Comparison of ENCODE assay signal across 8 mouse cellular contexts in the genomic region with DNA sequence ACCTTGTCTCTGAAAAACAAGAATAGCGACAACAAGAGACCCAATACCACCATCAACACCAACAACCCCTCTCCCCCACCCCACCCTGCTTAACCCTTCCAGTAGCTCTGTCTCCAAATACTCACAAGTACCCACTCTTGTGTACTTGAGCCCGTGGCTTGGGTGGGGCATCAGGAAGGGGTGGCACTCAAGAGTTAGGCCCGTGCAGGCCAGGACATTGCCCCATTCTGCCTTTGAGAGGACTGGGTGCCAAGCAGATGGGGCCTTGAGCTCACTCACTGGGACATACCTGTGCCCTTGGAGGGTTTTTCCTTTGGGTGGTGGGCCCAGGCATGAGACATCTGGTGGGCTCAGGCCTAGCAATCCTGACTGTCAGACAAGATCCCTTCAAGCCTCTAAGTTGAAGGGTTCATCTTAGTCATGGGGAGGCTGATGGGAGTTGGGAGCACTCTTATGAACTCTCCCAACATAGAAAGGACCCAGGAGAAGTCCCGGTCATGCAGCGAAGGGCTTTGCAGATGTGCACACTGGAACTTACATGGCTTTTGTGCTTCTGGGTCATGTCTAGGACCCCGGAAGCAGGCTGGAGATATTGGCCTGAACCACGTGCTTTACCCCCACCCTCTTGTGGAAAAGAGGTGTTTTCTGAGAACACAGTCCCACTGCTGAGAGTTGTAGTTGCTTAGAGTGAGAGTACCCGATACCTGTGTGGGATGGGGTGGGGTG. TPM values are rescaled to one million over a fixed set of nuclear protein-coding genes. Genes with fewer than 3 reads are reported as not detected.
A peak's percentile ranks its signal among the peaks of the same experiment; 100 is the strongest.
DNase-seq lines count a peak whose midpoint lies in the region; ATAC-seq and TF ChIP-seq lines count a peak whose summit lies in the region.

No protein-coding gene starts in this region.

- no peak for TF ChIP-seq POLR2A in MEL (IDR thresholded peaks at IDR 0.05; ENCODE audit: control insufficient read depth in 1 of 2, insufficient read depth in 1 of 2, low read depth in 1 of 2, low read length in 2 of 2, poor library complexity in 1 of 2)

- TF ChIP-seq RAD21 in MEL (IDR thresholded peaks at IDR 0.05; ENCODE audit: low read depth, low read length): no peak

- peaks cover 9 to 40% of the 10 kb centered on the region in 2 experiments for H3K36me3 ChIP-seq in MEL (ENCODE audit: control insufficient read depth in 1 of 2, insufficient read depth in 2 of 2, low read length in 2 of 2)
- peaks cover 39% of the 10 kb centered on the region for H3K36me3 ChIP-seq in hindbrain, embryonic 14.5 days (replicated peaks; ENCODE audit: control insufficient read depth, insufficient read depth)

- TF ChIP-seq CTCF in gastrocnemius, adult 2 months (IDR thresholded peaks at IDR 0.05): no peak
- no peak for TF ChIP-seq CTCF in MEL (IDR thresholded peaks at IDR 0.05 in 2 of 3, conservative IDR thresholded peaks at IDR 0.05 in 1 of 3; ENCODE audit: control insufficient read depth in 1 of 3, insufficient read depth in 1 of 3, low read depth in 2 of 3, low read length in 3 of 3, poor library complexity in 1 of 3, severe bottlenecking in 1 of 3)

- no peak for ATAC-seq in hindbrain, embryonic 14.5 days (ENCODE audit: low FRiP score)

- H3K27ac ChIP-seq in gastrocnemius, adult 2 months: peak overlapping the region; percentile 99
- H3K27ac ChIP-seq in MEL (ENCODE audit: control insufficient read depth, low read depth, low read length): no peak overlapping the region
- 0 out of 2 replicates have a peak overlapping the region, but pooled peaks have one; percentile 83 for H3K27ac ChIP-seq in hindbrain, embryonic 14.5 days

- 58% methylated on average over 8 of the region's 8 CpGs for WGBS in hindbrain, embryonic 14.5 days

- H3K4me2 ChIP-seq in hindbrain, embryonic 14.5 days (replicated peaks): peak overlapping the region; percentile 96

- H3K79me2 ChIP-seq in MEL (ENCODE audit: control insufficient read depth, insufficient read depth, low read length, poor library complexity): peaks cover 96% of the 10 kb centered on the region

- H3K27me3 ChIP-seq in MEL (ENCODE audit: control insufficient read depth in 1 of 2, insufficient read depth in 2 of 2, low read length in 2 of 2): no peaks in the 10 kb centered on the region
- H3K27me3 ChIP-seq in hindbrain, embryonic 14.5 days (ENCODE audit: control insufficient read depth, insufficient read depth, low read length): no peaks in the 10 kb centered on the region

- intact Hi-C loops in gastrocnemius, adult 2 months (cut with DNase I): no loop called here

- peak overlapping the region; percentile 95 for H3K4me3 ChIP-seq in gastrocnemius, adult 2 months
- no peak overlapping the region; a peak in 1 of 4 replicates for H3K4me3 ChIP-seq in MEL (ENCODE audit: control insufficient read depth in 1 of 2, insufficient read depth in 1 of 2, low read depth in 2 of 2, low read length in 2 of 2)
- peak overlapping the region; percentile 97 for H3K4me3 ChIP-seq in hindbrain, embryonic 14.5 days (replicated peaks; ENCODE audit: low read length)

- H3K9ac ChIP-seq in MEL (ENCODE audit: control insufficient read depth, low read depth, low read length, poor library complexity, severe bottlenecking): peak overlapping the region; percentile 4; the same call in 1 of the 2 replicates
- H3K9ac ChIP-seq in hindbrain, embryonic 14.5 days: peak overlapping the region; percentile 59

- peaks cover 22 to 54% of the 10 kb centered on the region in 2 experiments for H3K4me1 ChIP-seq in MEL (ENCODE audit: control insufficient read depth in 1 of 2, insufficient read depth in 2 of 2, low read length in 2 of 2)
- peaks cover 58% of the 10 kb centered on the region for H3K4me1 ChIP-seq in hindbrain, embryonic 14.5 days (replicated peaks; ENCODE audit: control insufficient read depth, insufficient read depth, low read length)

- TF ChIP-seq EP300 in MEL (IDR thresholded peaks at IDR 0.05; ENCODE audit: low read depth in 1 of 2, low read length in 2 of 2): no peak

- no peak for DNase-seq in gastrocnemius, adult 2 months
- DNase-seq in gastrocnemius, adult 8-10 months (ENCODE audit: low spot score in 2 of 2): no peak
- no peak for DNase-seq in MEL (ENCODE audit: low read depth, low spot score)
- DNase-seq in hindbrain, embryonic 14.5 days (ENCODE audit: low spot score): no peak
- DNase-seq in lung, postnatal 36 days: peak; percentile 73
- no peak for DNase-seq in MN1 (ENCODE audit: low spot score)
- DNase-seq in adrenal gland, postnatal 25 days: no peak
- no peak for DNase-seq in thymus, postnatal 14 days

- H3K9me3 ChIP-seq in MEL (replicated peaks; ENCODE audit: insufficient read depth, low read length): no peaks in the 10 kb centered on the region
- no peaks in the 10 kb centered on the region for H3K9me3 ChIP-seq in hindbrain, embryonic 14.5 days (ENCODE audit: control insufficient read depth, low read length)

TF ChIP-seq in MEL, 35 proteins besides CTCF, POLR2A, EP300 and RAD21:
- TF ChIP-seq SIN3A (IDR thresholded peaks at IDR 0.05; ENCODE audit: low read length) (no peak), POLR2AphosphoS2 (IDR thresholded peaks at IDR 0.05; ENCODE audit: low read length) (0 out of 2 replicates have a peak, but pooled peaks have one; percentile 6), HCFC1 (IDR thresholded peaks at IDR 0.05; ENCODE audit: low read depth, low read length) (no peak), ZKSCAN1 (IDR thresholded peaks at IDR 0.05; ENCODE audit: low read depth, low read length) (no peak), NRF1 (IDR thresholded peaks at IDR 0.05; ENCODE audit: insufficient read depth, low read depth, low read length, poor library complexity, severe bottlenecking) (no peak), CHD2 (IDR thresholded peaks at IDR 0.05; ENCODE audit: low read length) (no peak), MEF2A (IDR thresholded peaks at IDR 0.05; ENCODE audit: extremely low read depth, insufficient replicate concordance, low read depth, low read length, poor library complexity, severe bottlenecking) (no peak), MYB (IDR thresholded peaks at IDR 0.05; ENCODE audit: low read depth, low read length) (no peak)

RNA-seq across cellular contexts. Expression of a gene that starts 4.3 kb away (rescaled TPM):
- total RNA-seq in gastrocnemius, adult 2 months (2021): 10 to 100 TPM; 20.2 to 20.7 TPM
- 10 to 100 TPM; 22.0 to 24.0 (median 22.7) TPM for total RNA-seq in gastrocnemius, adult 8-10 months (2022)
- 19.1 and 21.2 TPM in 2 replicates for total RNA-seq in MEL (2012; rRNA removed)
- polyA plus RNA-seq in MEL (2012; ENCODE audit: insufficient read depth in 1 of 2, insufficient read length in 2 of 2, low read depth in 1 of 2, low replicate concordance in 2 of 2, missing spikeins in 1 of 2): 10 to 100 TPM in 1 of 2 experiments, not detected in 1; 57.2 TPM
- polyA plus RNA-seq in hindbrain, embryonic 14.5 days (2014; fragmentation: Nextera tagmentation; extraction: Ambion mirVana): 37.5 and 39.4 TPM in 2 replicates
- total RNA-seq in adrenal gland, postnatal 25 days (2021): 50.9 and 52.6 TPM in 2 replicates

Comparison
In these comparisons a context has a peak if more than half of its experiments do, and no peak if none do; other contexts are left out.
1. H3K4me3 ChIP-seq: peak in gastrocnemius, adult 2 months (single experiment) and hindbrain, embryonic 14.5 days (single experiment); none in MEL (0 of 2).